Mouse (Mus musculus) lung, adult 2 months (tissue): ENCODE results near the gene Vamp9. TPM values are rescaled to one million over a fixed set of nuclear protein-coding genes. Genes with fewer than 3 reads are reported as not detected.

ENCODE experiments used
- DNase-seq: peaks from one replicate; pipeline ENCODE4 v3.0.0; 2022
- H3K4me1 ChIP-seq: fragments of 200-500 bp; 2 replicates; pipeline ENCODE4 v1.6.1; 2011; ENCODE audit warnings: low read length; ENCODE audit not compliant: control insufficient read depth, insufficient read depth
- H3K4me3 ChIP-seq: fragments of 200-500 bp; replicated peaks from 2 replicates; pipeline ENCODE3; 2011; ENCODE audit warnings: low read depth, mild to moderate bottlenecking, control low read depth, low read length; ENCODE audit errors: extremely low read depth
- CTCF ChIP-seq: fragments of 200-500 bp; IDR thresholded peaks from 2 replicates; pipeline ENCODE4 v1.5.1; 2011; ENCODE audit warnings: mild to moderate bottlenecking, low read length, control low read depth; ENCODE audit not compliant: insufficient read depth
- POLR2A ChIP-seq: fragments of 200-500 bp; IDR thresholded peaks from 2 replicates; pipeline ENCODE4 v1.6.1; 2011; ENCODE audit warnings: low read depth, mild to moderate bottlenecking, control low read depth, low read length, borderline replicate concordance; ENCODE audit errors: extremely low read depth
- WGBS: fragments of 180-500 bp; shearing (Covaris S2); methylation state at CpG from one replicate; pipeline ENCODE4 v1.1.7; 2018; 5-methylcytosine and 5-hydroxymethylcytosine counted together
- polyA plus RNA-seq: library from polyadenylated mRNA; depleted of rRNA; stranded (reverse); fragments of >200 nt; gene quantifications from 2 replicates; pipeline ENCODE4 v1.2.3, GENCODE M21; 2012

Vamp9 gene
- polyA plus RNA-seq, 1 experiment: not detected

DNA sequence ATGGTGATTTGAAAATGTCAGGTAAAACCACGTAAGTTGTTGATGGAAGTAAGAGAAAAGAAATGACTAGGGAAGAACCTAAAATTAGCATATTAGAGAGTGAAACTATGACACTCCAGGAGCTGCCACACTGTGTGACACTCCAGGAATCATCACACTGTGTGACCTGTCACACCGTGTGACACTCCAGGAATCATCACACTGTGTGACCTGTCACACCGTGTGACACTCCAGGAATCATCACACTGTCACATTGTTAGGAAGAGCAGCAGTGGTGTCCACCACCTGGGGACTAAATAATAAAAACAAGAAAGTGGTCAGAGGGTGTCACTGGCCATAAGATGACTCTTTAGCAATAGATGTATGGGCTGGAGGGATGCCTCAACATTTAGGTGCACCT, 33.4 kb downstream of the Vamp9 start:
- Histone ChIP-seq H3K4me3 (no peak overlapping the region), H3K4me1 (no peaks in the 10 kb centered on the region)
- 71% methylated on average over 3 of the region's 3 CpGs for WGBS
- TF ChIP-seq POLR2A (no peak), CTCF (no peak)
- no peak for DNase-seq

DNA sequence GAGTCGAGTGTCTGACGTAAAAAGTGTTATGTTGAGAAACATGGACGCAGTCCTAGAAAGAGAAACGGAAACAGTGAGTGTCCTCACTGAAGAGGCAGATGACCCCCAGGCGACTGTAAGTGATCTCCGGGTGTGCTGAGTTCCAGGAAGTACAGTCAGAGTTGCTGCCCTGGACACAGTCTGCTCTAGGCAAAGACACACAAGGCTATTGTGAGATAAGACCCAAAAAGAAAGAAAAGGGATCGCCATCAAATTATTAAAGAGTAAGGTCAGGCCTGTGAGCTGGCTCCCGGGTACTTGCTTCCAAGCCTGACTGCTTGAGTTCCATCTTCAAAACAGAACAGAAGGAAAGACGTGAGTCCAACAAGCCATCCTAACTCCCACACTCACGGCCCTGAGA, 35.2 kb downstream of the Vamp9 start:
- no peak for TF ChIP-seq CTCF
- no peak for TF ChIP-seq POLR2A
- H3K4me1 ChIP-seq: no peaks in the 10 kb centered on the region
- H3K4me3 ChIP-seq: no peak overlapping the region
- 74% methylated on average over 10 of the region's 10 CpGs for WGBS
- no peak for DNase-seq

DNA sequence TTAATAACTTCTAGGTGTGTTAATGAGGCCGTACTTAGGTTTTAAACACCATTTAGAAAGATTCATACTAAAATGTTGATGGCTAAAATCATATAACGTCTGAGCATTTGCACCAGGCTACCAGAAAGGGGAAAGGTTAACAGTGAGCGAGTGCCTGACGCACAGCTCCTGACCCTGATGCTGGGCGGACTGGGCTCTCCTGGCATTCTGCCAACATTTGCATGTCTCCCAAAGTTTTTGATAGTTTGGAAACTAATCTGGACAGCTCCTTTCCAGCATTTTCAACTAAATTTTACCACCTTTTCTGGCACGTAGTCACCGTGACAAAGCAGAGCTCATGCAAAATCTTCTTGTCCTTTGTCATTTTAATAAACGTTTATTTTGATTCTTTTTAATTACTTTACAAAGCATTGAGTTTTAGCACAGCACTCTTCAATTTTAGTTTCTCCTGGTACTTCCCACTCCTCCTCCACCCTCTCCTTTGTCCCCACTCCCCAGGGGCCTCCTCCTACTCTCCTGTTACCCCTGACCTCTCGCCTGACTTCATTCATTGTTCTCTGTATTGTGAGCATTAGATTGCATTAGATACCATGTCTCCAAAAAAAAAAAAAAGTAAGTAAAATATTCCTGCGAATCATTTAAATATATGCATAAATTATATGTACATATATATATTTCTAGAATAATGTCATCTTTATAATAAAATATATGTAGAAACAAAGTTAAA, 35.9 kb downstream of the Vamp9 start:
- WGBS: 62% methylated on average over 10 of the region's 10 CpGs
- no peak for DNase-seq
- no peak for TF ChIP-seq POLR2A
- no peak for TF ChIP-seq CTCF
- no peak overlapping the region for H3K4me3 ChIP-seq
- H3K4me1 ChIP-seq: no peaks in the 10 kb centered on the region

DNA sequence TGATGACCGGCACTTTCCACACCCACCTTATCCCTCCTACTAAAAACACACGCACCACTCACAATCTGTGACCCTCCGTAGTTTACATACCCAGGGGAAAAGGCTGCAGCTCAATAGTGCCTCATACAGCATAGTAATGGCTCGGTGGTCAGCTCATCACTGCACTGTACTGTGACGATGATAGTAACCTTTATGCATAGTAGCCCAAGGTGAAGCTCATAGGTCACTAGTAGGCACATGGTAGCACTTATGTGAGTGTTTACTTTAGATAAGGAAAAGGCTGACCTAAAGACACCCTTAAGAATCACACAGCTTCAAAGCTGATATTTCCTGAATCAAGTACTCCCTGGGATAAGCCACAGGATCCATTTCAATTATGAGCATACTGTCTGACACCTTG, 46.5 kb downstream of the Vamp9 start:
- no peak for TF ChIP-seq CTCF
- WGBS: 67% methylated on average over 5 of the region's 5 CpGs
- no peak for DNase-seq

DNA sequence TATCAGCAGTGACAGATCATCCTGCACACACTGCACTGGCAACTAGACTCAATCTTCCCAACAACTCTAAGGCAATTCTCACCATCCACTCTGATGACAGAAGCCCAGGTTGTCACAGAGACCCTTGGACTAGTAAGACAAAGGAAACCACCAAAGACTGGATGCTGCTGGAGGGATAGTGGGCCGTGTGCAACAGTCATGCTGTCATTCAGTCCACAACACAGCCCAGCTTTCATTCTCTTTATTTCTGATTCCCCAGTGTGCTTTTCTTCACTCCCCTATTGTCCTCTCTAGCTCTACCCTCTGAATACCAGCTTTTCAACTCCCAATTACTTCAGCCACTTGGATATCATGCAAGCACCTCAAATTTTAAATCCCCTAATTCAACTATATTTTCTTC, 47.8 kb downstream of the Vamp9 start:
- Histone ChIP-seq H3K4me1 (no peaks in the 10 kb centered on the region; the same call in 1 of the 2 replicates), H3K4me3 (no peak overlapping the region)
- no peak for TF ChIP-seq POLR2A
- no peak for TF ChIP-seq CTCF
- WGBS: 65% methylated on average over 1 of the region's 1 CpGs
- no peak for DNase-seq

More for the DNA sequence above, 46.5 kb downstream of the Vamp9 start:
- no peak overlapping the region for H3K4me3 ChIP-seq
- H3K4me1 ChIP-seq: no peaks in the 10 kb centered on the region

DNA sequence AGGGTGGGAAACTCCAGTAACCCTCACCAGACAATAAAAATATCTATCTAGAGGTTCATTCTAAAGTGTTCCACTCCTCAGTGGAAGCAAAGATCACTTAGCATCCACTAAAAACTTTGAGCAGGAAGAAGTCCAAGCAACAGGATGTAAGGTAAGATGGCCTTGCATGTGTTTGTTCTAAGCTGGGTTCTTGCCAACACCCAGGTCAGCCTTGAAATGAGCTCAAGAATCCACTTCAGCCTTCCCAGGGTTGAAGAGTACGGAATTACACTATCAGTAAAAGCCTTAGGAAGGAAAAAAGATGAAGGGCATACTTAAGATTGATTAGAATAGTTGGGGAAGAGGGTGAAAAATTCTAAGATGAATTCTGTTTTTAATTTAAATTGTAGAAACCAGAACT, 52.6 kb downstream of the Vamp9 start:
- Histone ChIP-seq H3K4me1 (peaks cover 5% of the 10 kb centered on the region), H3K4me3 (no peak overlapping the region)
- 58% methylated on average over 1 of the region's 1 CpGs for WGBS
- DNase-seq: no peak
- TF ChIP-seq CTCF: no peak
- TF ChIP-seq POLR2A: no peak

DNA sequence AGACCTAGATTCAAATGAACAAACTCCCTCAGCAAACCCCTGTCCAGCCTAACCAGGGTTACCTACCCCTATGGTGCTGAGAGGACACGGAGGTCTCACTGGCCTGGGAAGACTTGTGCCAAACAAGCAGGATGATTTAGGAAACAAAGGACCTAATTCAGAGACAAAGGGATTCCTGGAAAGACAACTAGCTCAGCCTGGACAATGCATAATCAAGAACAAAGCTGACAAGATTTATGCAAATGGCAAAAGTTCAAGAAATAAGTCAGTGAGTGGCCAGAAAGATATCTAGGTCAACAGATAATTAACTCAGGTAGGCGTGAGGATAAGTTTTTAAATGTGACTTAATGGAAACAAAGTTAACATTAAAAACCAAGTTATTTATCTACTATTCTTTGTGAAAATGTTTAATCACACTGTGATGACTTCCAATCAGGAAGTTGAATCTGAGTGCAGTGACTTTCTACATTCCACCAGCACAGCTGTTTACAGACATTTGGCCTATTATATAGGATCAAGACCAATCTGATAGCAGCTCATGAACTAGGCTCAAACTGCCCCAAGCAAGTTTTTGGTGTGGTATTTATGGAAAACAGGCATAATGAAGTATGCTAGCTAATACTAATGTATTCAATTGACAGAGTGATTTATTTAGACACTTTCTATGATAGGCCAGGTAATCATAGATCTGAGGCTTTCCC, 53.3 kb downstream of the Vamp9 start:
- no peak for DNase-seq
- peaks cover 5% of the 10 kb centered on the region for H3K4me1 ChIP-seq
- H3K4me3 ChIP-seq: no peak overlapping the region
- WGBS: 47% methylated on average over 2 of the region's 2 CpGs
- TF ChIP-seq POLR2A (no peak), CTCF (no peak)

DNA sequence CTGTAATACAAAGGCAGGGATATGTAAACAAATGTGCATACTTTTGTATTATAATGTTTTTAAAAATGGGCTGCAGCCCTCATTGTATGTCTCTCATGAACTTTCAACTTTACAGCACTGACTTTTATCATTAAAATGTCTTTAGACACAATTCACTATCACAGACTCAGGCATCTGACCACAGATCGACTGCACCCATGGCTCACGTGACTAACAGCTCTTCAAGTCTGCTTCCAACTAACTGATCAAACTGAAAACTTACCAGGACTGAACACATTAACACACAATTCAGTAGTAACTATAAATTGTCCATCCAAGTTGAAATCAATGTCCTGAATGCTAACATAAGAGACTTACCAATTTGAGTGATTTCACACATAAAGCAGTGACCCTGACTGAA, 53.9 kb downstream of the Vamp9 start:
- no peak overlapping the region for H3K4me3 ChIP-seq
- 70% methylated on average over 2 of the region's 2 CpGs for WGBS
- TF ChIP-seq CTCF (no peak), POLR2A (no peak)
- no peak for DNase-seq
- H3K4me1 ChIP-seq: peaks cover 5% of the 10 kb centered on the region

DNA sequence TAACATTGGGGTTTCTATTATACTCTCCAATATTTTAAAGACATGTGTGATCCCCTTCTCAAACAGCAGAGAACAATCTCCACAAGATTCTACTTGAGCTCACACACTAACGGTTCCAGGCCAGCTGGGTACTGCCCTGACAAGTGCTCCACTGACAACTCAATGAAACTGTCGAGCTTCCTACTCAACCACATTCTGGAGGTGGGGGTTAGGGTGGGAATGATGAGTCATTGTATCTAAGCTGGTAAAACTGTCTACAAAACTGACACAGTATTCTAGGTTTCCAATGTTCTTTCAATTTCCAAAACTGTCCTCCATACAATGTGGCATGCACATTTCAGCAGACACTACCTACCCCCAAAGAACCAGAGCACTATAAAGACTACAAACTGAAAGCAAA, 67.9 kb downstream of the Vamp9 start:
- Histone ChIP-seq H3K4me1 (peaks cover 9% of the 10 kb centered on the region), H3K4me3 (no peak overlapping the region)
- WGBS: 5% methylated on average over 2 of the region's 2 CpGs
- no peak for TF ChIP-seq CTCF
- DNase-seq: no peak

DNA sequence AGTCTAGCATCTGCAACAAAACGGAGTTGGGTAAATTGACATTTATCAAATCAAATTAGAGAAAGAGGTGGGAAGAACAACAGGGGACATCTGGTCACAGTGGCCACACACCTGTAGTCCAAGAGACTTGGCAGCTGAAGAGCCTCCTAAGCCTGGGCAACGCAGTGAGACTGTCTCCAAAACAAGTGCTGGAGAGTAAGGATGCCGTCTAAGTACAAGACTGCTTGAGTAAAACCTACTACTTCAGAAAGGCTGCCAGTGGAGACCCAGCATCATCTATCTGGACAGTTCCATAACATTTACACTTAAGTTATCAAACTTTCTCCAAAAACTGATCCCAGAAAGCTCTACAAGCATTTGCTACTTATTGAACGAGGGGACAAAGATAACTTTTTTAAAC, 69.0 kb downstream of the Vamp9 start:
- H3K4me1 ChIP-seq: peaks cover 9% of the 10 kb centered on the region
- WGBS: 32% methylated on average over 4 of the region's 4 CpGs
- no peak for TF ChIP-seq CTCF
- no peak for DNase-seq
- no peak overlapping the region for H3K4me3 ChIP-seq
